Mouse (Mus musculus) small intestine, adult 2 months (tissue): ENCODE results near the gene Olfml2a. TPM values are rescaled to one million over a fixed set of nuclear protein-coding genes. Genes with fewer than 3 reads are reported as not detected.

ENCODE experiments used
- H3K27ac ChIP-seq: fragments of 200-500 bp; 2 replicates; pipeline ENCODE4 v1.5.1; 2012; ENCODE audit warnings: low read depth, low read length, control low read depth, inconsistent platforms; ENCODE audit not compliant: insufficient read depth
- H3K27me3 ChIP-seq: fragments of 200-500 bp; 2 replicates; pipeline ENCODE4 v1.6.1; 2012; ENCODE audit warnings: mild to moderate bottlenecking, moderate library complexity, low read length, inconsistent platforms; ENCODE audit not compliant: control insufficient read depth, insufficient read depth
- H3K36me3 ChIP-seq: fragments of 200-500 bp; 2 replicates; pipeline ENCODE4 v1.6.1; 2012; ENCODE audit warnings: mild to moderate bottlenecking, low read length, control low read depth, inconsistent platforms; ENCODE audit not compliant: control insufficient read depth, insufficient read depth
- H3K4me1 ChIP-seq: fragments of 200-500 bp; 2 replicates; pipeline ENCODE4 v1.6.1; 2012; ENCODE audit warnings: low read length, inconsistent platforms, mixed read lengths; ENCODE audit not compliant: control insufficient read depth, insufficient read depth, insufficient read length
- H3K4me3 ChIP-seq: fragments of 200-500 bp; 2 replicates; pipeline ENCODE4 v1.5.1; 2012; ENCODE audit warnings: low read depth, mild to moderate bottlenecking, control low read depth, inconsistent platforms, low read length, moderate library complexity
- CTCF ChIP-seq: fragments of 200-500 bp; IDR thresholded peaks from 2 replicates; pipeline ENCODE4 v1.5.1; 2012; ENCODE audit warnings: low read depth, mild to moderate bottlenecking, control low read depth, inconsistent platforms, low read length, moderate library complexity, mixed read lengths; ENCODE audit not compliant: insufficient replicate concordance, insufficient read length; ENCODE audit errors: extremely low read depth
- POLR2A ChIP-seq: fragments of 200-500 bp; IDR thresholded peaks from 2 replicates; pipeline ENCODE4 v1.6.1; 2012; ENCODE audit warnings: low read depth, mild to moderate bottlenecking, control low read depth, inconsistent platforms, low read length, moderate library complexity
- whole genome bisulfite sequencing: fragments of 180-500 bp; shearing (Covaris S2); methylation state at CpG from one replicate; pipeline ENCODE4 v1.1.7; 2018; 5-methylcytosine and 5-hydroxymethylcytosine counted together
- polyA plus RNA-seq: library from polyadenylated mRNA; depleted of rRNA; stranded (reverse); fragments of >200 nt; gene quantifications from 2 replicates; pipeline ENCODE4 v1.2.3, GENCODE M21; 2012

Gene Olfml2a
- polyA plus RNA-seq, 1 experiment = 1.5 TPM

- under 1% methylated on average over 52 of the region's 53 CpGs for WGBS
- no peaks in the 10 kb centered on the region; the same call in 1 of the 2 replicates for H3K27me3 ChIP-seq
Measured at GRCm38 (mm10) chr2:38926145-38926891, 5.5 kb upstream of the Olfml2a start.

DNA sequence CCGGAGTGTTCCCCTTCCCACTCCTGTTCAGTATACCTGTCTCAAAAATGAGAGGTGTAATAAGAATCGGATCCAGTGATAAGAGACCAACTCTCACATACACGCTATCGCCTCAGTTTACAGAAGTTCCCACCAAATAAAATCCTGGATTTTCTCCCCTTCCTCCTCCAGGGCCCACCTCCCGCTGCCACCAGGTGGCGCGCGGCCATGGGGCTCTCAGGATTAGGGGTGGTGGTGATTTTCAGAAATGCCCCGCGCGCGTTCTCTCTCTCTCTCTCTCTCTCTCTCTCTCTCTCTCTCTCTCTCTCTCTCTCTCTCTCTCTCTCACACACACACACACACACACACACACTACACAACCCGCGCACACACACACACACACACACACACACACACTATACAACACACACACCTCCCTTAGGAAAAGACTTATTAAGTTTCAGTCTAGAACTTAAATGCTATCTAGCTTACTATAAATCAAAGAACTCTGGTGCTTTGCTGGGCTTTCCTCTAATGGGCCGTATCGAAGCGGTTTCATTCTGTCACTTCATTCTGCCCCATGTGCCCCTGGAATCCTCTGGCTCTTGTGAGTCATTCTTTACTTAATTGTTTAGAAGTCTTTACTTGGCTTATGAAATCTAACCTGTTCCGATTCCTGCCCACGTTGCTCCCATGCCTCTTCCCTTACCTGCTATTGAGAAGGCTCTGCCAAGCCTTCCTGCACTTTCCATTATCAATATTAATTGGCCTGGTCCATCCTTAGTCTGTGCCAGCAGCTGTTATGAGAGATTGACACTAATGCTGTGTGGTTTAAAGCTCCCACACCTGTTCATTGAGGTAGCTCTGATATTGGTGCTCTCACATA, 4.4 kb upstream of the Olfml2a start, which contains the start of gene Nr6a1:
TSS of gene Nr6a1 (minus strand) at position 574 of the 865 bp plus-strand sequence.
- peaks cover 13% of the 10 kb centered on the region for H3K4me1 ChIP-seq
- peak within 1 kb of the TSS; percentile 53 for H3K4me3 ChIP-seq
- no peak within 1 kb of the TSS for H3K27ac ChIP-seq
- TF ChIP-seq CTCF (peak; percentile 97), POLR2A (no peak)
- 2% methylated on average over 18 of the region's 19 CpGs for WGBS
- H3K27me3 ChIP-seq = no peaks in the 10 kb centered on the region; the same call in 1 of the 2 replicates
- no peaks in the 10 kb centered on the region for H3K36me3 ChIP-seq

More at GRCm38 (mm10) chr2:38926145-38926891, 5.5 kb upstream of the Olfml2a start:
- H3K27ac ChIP-seq = no peak overlapping the region
- no peak; the same call in 1 of the 2 replicates for TF ChIP-seq POLR2A
- peaks cover 6% of the 10 kb centered on the region for H3K4me1 ChIP-seq
- H3K36me3 ChIP-seq = no peaks in the 10 kb centered on the region
- peak overlapping the region; percentile 99 for H3K4me3 ChIP-seq

DNA sequence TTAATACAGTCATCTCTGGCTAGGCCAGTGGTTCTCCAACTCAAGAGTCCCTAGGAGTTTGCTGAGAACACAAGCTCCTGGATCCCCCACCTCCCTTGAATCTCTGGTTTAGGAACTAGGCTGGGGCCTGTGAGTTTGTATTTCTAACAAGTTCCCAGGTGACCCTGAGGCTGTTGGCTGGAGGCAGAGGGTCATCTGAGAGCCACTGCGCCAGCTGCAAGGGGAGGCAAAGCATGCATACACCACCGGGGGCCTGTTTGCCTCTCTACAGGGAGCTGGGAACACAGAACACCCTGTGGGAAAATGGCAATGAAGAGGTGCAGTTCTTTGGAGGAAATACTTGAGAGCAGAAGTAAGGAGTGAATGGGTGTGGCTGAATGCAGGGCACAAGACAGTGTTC, 1.5 kb upstream of the Olfml2a start:
- 72% methylated on average over 2 of the region's 2 CpGs for WGBS

DNA sequence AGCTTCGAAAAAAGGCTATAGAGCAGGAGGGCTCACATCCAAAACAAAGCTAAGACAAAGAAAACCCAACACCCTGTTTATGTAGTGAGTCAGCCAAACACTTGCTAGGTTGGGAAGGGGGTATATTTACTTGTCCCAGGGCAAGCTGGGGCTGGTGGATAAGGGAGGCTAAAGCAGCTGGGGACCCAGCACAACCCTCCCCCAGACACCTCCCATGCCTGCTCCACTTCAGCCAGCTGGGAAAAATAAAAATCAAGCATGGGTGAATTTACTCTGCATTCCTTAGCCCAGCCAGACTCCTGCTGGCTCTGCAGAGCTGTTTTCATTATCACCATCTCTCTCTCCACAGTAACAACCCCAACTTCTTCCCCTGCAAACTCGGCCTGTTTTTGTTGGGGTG, 2.2 kb downstream of the Olfml2a start:
- no peaks in the 10 kb centered on the region for H3K27me3 ChIP-seq
- no peak overlapping the region for H3K27ac ChIP-seq
- H3K36me3 ChIP-seq = no peaks in the 10 kb centered on the region
- TF ChIP-seq CTCF = no peak
- no peak for TF ChIP-seq POLR2A
- WGBS = 49% methylated on average over 2 of the region's 2 CpGs
- no peak overlapping the region for H3K4me3 ChIP-seq
- peaks cover 13% of the 10 kb centered on the region for H3K4me1 ChIP-seq

More for the DNA sequence above, 1.5 kb upstream of the Olfml2a start:
- Histone ChIP-seq H3K4me3 (no peak overlapping the region), H3K36me3 (no peaks in the 10 kb centered on the region), H3K27me3 (no peaks in the 10 kb centered on the region; the same call in 1 of the 2 replicates), H3K4me1 (peaks cover 13% of the 10 kb centered on the region), H3K27ac (no peak overlapping the region)
- no peak for TF ChIP-seq POLR2A
- no peak for TF ChIP-seq CTCF

- Histone ChIP-seq H3K27me3 (no peaks in the 10 kb centered on the region), H3K36me3 (no peaks in the 10 kb centered on the region), H3K27ac (no peak overlapping the region), H3K4me1 (peaks cover 13% of the 10 kb centered on the region), H3K4me3 (no peak overlapping the region)
- TF ChIP-seq CTCF = no peak
- TF ChIP-seq POLR2A = no peak
- 74% methylated on average over 5 of the region's 5 CpGs for WGBS
Measured at GRCm38 (mm10) chr2:38934936-38935335, 3.2 kb downstream of the Olfml2a start.

DNA sequence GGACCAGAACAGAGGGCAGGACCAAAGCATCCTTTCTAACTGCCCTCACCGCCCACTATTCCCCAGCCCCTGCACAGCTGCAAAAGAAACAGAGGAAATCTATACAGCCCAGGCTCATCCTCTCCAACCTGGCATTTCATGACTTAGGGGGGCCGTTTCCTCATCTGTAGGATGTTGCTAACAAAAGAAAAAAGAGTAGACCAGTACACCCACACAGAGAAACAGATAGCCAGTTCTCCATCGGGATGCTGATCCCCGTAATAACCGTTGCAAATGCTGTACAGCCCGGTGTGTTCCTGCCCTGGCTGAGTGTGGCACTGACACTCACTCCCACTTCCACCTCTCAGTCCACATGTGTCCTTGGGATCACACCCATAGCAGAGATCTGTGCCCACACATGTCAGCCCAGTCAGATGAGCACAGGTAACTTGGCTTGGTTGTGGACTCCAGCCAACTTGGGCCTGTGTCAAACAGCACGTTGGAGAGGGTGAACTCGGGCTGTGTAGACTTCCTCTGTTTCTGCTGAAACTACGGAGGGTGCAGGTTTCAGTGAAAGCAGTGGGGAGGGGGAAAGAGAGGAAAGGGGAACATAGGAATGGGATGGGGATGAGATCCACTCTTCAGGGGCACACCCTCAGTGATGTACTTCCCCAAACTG, 5.1 kb downstream of the Olfml2a start:
- H3K4me3 ChIP-seq = no peak overlapping the region
- no peak for TF ChIP-seq POLR2A
- TF ChIP-seq CTCF = no peak
- H3K27ac ChIP-seq = no peak overlapping the region
- H3K4me1 ChIP-seq = peaks cover 2% of the 10 kb centered on the region; the same call in 1 of the 2 replicates
- no peaks in the 10 kb centered on the region for H3K27me3 ChIP-seq
- no peaks in the 10 kb centered on the region for H3K36me3 ChIP-seq
- WGBS = 64% methylated on average over 9 of the region's 9 CpGs

DNA sequence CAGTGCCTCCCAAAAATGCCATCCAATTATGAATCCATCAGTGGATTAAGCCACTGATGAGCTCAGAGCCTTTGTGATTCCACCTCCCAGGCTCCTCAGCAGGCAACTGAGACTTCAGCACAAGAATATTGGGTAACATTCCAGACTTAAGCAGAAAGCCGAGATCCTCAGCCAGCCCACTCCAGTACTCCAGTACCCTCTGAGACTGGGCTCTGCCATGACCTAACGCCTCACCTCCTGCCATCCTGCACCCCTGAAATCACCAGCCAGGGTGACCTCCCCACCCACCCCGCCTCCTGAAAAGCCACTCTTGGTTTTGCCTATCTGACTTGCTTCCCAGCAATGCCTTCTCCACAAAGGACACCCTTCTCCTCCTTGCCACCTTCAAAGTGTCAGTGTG, 5.6 kb downstream of the Olfml2a start:
- WGBS = 90% methylated on average over 3 of the region's 3 CpGs
- no peak overlapping the region for H3K27ac ChIP-seq
- no peaks in the 10 kb centered on the region for H3K4me1 ChIP-seq
- no peaks in the 10 kb centered on the region for H3K27me3 ChIP-seq
- no peaks in the 10 kb centered on the region for H3K36me3 ChIP-seq
- H3K4me3 ChIP-seq = no peak overlapping the region
- TF ChIP-seq POLR2A (no peak), CTCF (no peak)
